Mouse (Mus musculus) heart, embryonic 10.5 days (tissue): Measurements from ENCODE around the gene Slco1a6. TPM values are rescaled to one million over a fixed set of nuclear protein-coding genes. Genes with fewer than 3 reads are reported as not detected.
"Not testable (repeated sequence)": the region's sequence is repeated elsewhere in the genome, so short reads cannot be mapped to it uniquely, and the experiment has no call there.

Experiments
- DNase-seq: peaks from one replicate; pipeline ENCODE4 v3.0.0-alpha.2; 2017; ENCODE audit warnings: low spot score
- H3K27ac ChIP-seq: fragments of 300-500 bp; sonication (generic); 2 replicates; pipeline ENCODE4 v1.5.1; 2016; ENCODE audit warnings: mild to moderate bottlenecking
- H3K27me3 ChIP-seq: fragments of 300-500 bp; sonication (generic); 2 replicates; pipeline ENCODE4 v1.6.1; 2016; ENCODE audit warnings: mild to moderate bottlenecking; ENCODE audit not compliant: poor library complexity, insufficient read depth, severe bottlenecking
- H3K36me3 ChIP-seq: fragments of 300-500 bp; sonication (generic); 2 replicates; pipeline ENCODE4 v1.6.1; 2016; ENCODE audit warnings: mild to moderate bottlenecking, moderate library complexity
- H3K4me1 ChIP-seq: fragments of 300-500 bp; sonication (generic); 2 replicates; pipeline ENCODE4 v1.6.1; 2016; ENCODE audit warnings: mild to moderate bottlenecking
- H3K4me3 ChIP-seq: fragments of 300-500 bp; sonication (generic); 2 replicates; pipeline ENCODE4 v1.5.1; 2016; ENCODE audit warnings: mild to moderate bottlenecking, moderate library complexity
- H3K9me3 ChIP-seq: fragments of 300-500 bp; sonication (generic); 2 replicates; pipeline ENCODE4 v1.6.1; 2016; ENCODE audit warnings: mild to moderate bottlenecking, moderate library complexity
- WGBS: fragments of 180-500 bp; shearing (Covaris S2); methylation state at CpG from one replicate; pipeline ENCODE4 v1.1.7; 2016; 5-methylcytosine and 5-hydroxymethylcytosine counted together
- polyA plus RNA-seq: library from polyadenylated mRNA; unstranded; fragments of >200 nt; fragmentation: Nextera tagmentation; extraction: Ambion mirVana; gene quantifications from 2 replicates; pipeline ENCODE4 v1.2.1, GENCODE M21; 2016

Slco1a6 gene
- not detected in 2 replicates for polyA plus RNA-seq

GRCm38 (mm10) chr6:142208421-142208820 lies at the start of gene Slco1a6:
Gene Slco1a6, minus strand, starts transcription at chr6:142208521.
- Histone ChIP-seq H3K27me3 (no peaks in the 10 kb centered on the region), H3K4me1 (no peaks in the 10 kb centered on the region), H3K4me3 (no peak within 1 kb of the TSS), H3K9me3 (no peaks in the 10 kb centered on the region; the same call in 1 of the 2 replicates), H3K27ac (no peak within 1 kb of the TSS), H3K36me3 (no peaks in the 10 kb centered on the region)
- DNase-seq = no peak
- WGBS = 81% methylated on average over 4 of the region's 4 CpGs

- not testable (repeated sequence) for H3K4me1 ChIP-seq, H3K4me3 ChIP-seq, H3K27me3 ChIP-seq, H3K27ac ChIP-seq, DNase-seq, H3K9me3 ChIP-seq, H3K36me3 ChIP-seq
- 92% methylated on average over 1 of the region's 1 CpGs for WGBS
Observed at GRCm38 (mm10) chr6:142250738-142251307, 42.5 kb upstream of the Slco1a6 start.

- Histone ChIP-seq H3K4me3 (no peak overlapping the region), H3K36me3 (no peaks in the 10 kb centered on the region), H3K27me3 (no peaks in the 10 kb centered on the region), H3K27ac (no peak overlapping the region), H3K4me1 (no peaks in the 10 kb centered on the region), H3K9me3 (no peaks in the 10 kb centered on the region)
- DNase-seq = no peak
- WGBS = 74% methylated on average over 5 of the region's 5 CpGs
Observed at GRCm38 (mm10) chr6:142245065-142245464, 36.7 kb upstream of the Slco1a6 start.

- Histone ChIP-seq H3K4me3 (no peak overlapping the region), H3K4me1 (no peaks in the 10 kb centered on the region), H3K36me3 (no peaks in the 10 kb centered on the region), H3K9me3 (no peaks in the 10 kb centered on the region), H3K27ac (no peak overlapping the region), H3K27me3 (no peaks in the 10 kb centered on the region)
- WGBS = 67% methylated on average over 1 of the region's 1 CpGs
- no peak for DNase-seq
Observed at GRCm38 (mm10) chr6:142239468-142239867, 31.1 kb upstream of the Slco1a6 start.

DNA sequence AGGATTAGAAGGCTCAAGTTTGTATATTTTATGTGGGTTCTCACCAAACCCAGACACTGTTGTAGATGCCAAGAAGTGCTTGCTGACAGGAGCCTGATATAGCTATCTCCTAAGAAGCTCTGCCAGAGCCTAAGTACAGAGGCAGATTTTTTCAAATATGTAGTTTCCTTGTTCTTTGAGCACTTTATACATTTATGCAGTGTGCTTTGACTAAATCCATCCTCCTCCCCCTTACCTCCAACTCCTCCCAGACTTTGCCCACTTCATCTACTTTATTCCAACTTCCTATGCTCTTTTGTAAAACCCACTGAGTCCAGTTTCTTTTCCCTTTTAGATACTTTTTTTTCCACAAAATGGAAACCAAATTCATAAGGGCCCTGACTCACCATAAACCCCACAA lies 11.8 kb upstream of the Slco1a6 start:
- Histone ChIP-seq H3K27ac (no peak overlapping the region), H3K4me3 (no peak overlapping the region), H3K36me3 (no peaks in the 10 kb centered on the region), H3K9me3 (no peaks in the 10 kb centered on the region), H3K4me1 (no peaks in the 10 kb centered on the region), H3K27me3 (no peaks in the 10 kb centered on the region)
- DNase-seq = no peak

DNA sequence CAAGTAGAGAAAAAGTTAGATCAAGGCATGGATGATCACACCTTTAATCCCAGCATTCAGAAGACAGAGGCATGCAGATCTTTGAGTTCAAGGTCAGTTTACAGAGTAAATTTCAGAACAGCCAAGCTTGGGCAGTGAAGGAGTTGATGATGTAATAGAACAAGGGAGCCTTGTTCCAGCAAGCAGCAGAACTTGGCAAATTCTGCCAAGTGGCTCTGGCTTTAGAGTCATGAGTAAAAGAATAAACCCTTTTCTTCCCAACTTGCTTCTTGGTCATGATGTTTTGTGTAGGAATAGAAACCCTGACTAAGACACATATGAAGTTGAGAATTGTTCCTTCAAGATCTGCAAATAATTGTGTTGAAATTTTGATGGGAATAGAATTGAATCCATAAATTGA lies 3.5 kb upstream of the Slco1a6 start:
- H3K27me3 ChIP-seq = no peaks in the 10 kb centered on the region
- no peak overlapping the region for H3K27ac ChIP-seq
- no peaks in the 10 kb centered on the region for H3K36me3 ChIP-seq
- no peak for DNase-seq
- no peak overlapping the region for H3K4me3 ChIP-seq
- no peaks in the 10 kb centered on the region; the same call in 1 of the 2 replicates for H3K9me3 ChIP-seq
- no peaks in the 10 kb centered on the region for H3K4me1 ChIP-seq

GRCm38 (mm10) chr6:142209749-142210148 lies 1.4 kb upstream of the Slco1a6 start:
- H3K36me3 ChIP-seq = no peaks in the 10 kb centered on the region
- no peak overlapping the region for H3K4me3 ChIP-seq
- H3K27ac ChIP-seq = no peak overlapping the region
- no peak for DNase-seq
- no peaks in the 10 kb centered on the region for H3K27me3 ChIP-seq
- H3K9me3 ChIP-seq = no peaks in the 10 kb centered on the region; the same call in 1 of the 2 replicates
- no peaks in the 10 kb centered on the region for H3K4me1 ChIP-seq

- H3K27me3 ChIP-seq = no peaks in the 10 kb centered on the region
- no peaks in the 10 kb centered on the region for H3K4me1 ChIP-seq
- no peak for DNase-seq
Observed at GRCm38 (mm10) chr6:142200524-142200923, 7.8 kb downstream of the Slco1a6 start.

GRCm38 (mm10) chr6:142194245-142194644 lies 14.1 kb downstream of the Slco1a6 start:
- Histone ChIP-seq H3K27ac (no peak overlapping the region), H3K9me3 (no peaks in the 10 kb centered on the region), H3K4me1 (no peaks in the 10 kb centered on the region), H3K27me3 (no peaks in the 10 kb centered on the region), H3K4me3 (no peak overlapping the region), H3K36me3 (no peaks in the 10 kb centered on the region)
- WGBS = 78% methylated on average over 8 of the region's 8 CpGs
- peak; percentile 73 for DNase-seq

More at GRCm38 (mm10) chr6:142200524-142200923, 7.8 kb downstream of the Slco1a6 start:
- no peak overlapping the region for H3K27ac ChIP-seq
- no peak overlapping the region for H3K4me3 ChIP-seq
- H3K9me3 ChIP-seq = peaks cover 6% of the 10 kb centered on the region
- H3K36me3 ChIP-seq = no peaks in the 10 kb centered on the region

DNA sequence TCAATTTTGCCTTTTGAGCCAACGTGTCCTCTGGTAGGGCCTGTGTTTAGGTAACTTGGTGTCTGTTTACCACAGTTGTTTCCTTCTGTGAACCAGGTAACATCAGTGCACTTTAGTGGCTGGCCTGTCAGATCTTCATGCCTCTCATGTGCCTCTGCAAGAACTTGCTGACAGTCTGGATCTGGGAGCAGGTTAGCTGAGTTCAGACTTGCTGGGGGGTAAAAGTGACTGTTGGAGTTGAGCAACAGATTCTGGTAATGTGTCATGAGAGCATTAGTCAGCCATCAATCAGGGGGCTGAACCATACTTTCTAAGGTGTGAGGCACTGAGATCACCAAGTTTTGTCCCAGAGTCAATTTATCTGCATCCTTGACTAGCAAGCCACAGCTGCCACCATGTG lies 16.4 kb downstream of the Slco1a6 start:
- WGBS = 70% methylated on average over 1 of the region's 1 CpGs
- Histone ChIP-seq H3K36me3 (no peaks in the 10 kb centered on the region), H3K4me3 (no peak overlapping the region), H3K4me1 (no peaks in the 10 kb centered on the region), H3K27me3 (no peaks in the 10 kb centered on the region), H3K27ac (no peak overlapping the region), H3K9me3 (no peaks in the 10 kb centered on the region)
- DNase-seq = no peak

GRCm38 (mm10) chr6:142187426-142187825 lies 20.9 kb downstream of the Slco1a6 start:
- Histone ChIP-seq H3K36me3 (no peaks in the 10 kb centered on the region), H3K4me1 (no peaks in the 10 kb centered on the region), H3K4me3 (no peak overlapping the region), H3K27me3 (no peaks in the 10 kb centered on the region), H3K27ac (no peak overlapping the region), H3K9me3 (no peaks in the 10 kb centered on the region)
- WGBS = 84% methylated on average over 3 of the region's 3 CpGs
- DNase-seq = no peak

GRCm38 (mm10) chr6:142185868-142186415 lies 22.4 kb downstream of the Slco1a6 start:
- Histone ChIP-seq H3K9me3 (no peaks in the 10 kb centered on the region), H3K4me3 (no peak overlapping the region), H3K27ac (no peak overlapping the region), H3K27me3 (no peaks in the 10 kb centered on the region), H3K4me1 (no peaks in the 10 kb centered on the region), H3K36me3 (no peaks in the 10 kb centered on the region)
- DNase-seq = no peak
- WGBS = 69% methylated on average over 2 of the region's 2 CpGs

DNA sequence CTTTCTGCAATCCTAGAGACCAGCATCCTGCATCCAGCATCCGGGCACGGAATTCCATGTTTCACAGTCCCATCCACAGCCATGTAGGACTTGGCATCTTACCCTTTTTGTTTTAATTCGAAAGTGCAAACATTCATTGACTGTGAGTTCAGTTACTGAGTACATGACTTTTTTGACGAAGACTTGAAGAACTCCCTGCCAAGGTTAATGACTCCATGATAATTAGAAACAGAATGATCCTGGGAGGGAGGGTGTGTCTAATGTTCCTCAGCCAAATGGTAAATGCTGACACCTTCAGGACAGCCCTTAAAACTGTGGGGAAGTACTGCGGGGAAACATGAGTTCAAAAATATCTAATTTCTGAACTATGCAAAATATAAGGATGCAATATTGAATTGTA lies 44.9 kb downstream of the Slco1a6 start:
- Histone ChIP-seq H3K9me3 (no peaks in the 10 kb centered on the region), H3K27me3 (no peaks in the 10 kb centered on the region), H3K27ac (no peak overlapping the region), H3K4me3 (no peak overlapping the region), H3K36me3 (no peaks in the 10 kb centered on the region), H3K4me1 (no peaks in the 10 kb centered on the region)
- DNase-seq = no peak
- 74% methylated on average over 5 of the region's 5 CpGs for WGBS

GRCm38 (mm10) chr6:142161171-142161570 lies 47.1 kb downstream of the Slco1a6 start:
- no peaks in the 10 kb centered on the region for H3K4me1 ChIP-seq
- WGBS = 89% methylated on average over 2 of the region's 2 CpGs
- no peak overlapping the region for H3K4me3 ChIP-seq
- no peaks in the 10 kb centered on the region for H3K27me3 ChIP-seq
- no peak overlapping the region for H3K27ac ChIP-seq
- no peak for DNase-seq
- H3K9me3 ChIP-seq = no peaks in the 10 kb centered on the region
- H3K36me3 ChIP-seq = no peaks in the 10 kb centered on the region
